Mouse (Mus musculus): ENCODE results near the gene Hamp.

Gene Hamp

DNA sequence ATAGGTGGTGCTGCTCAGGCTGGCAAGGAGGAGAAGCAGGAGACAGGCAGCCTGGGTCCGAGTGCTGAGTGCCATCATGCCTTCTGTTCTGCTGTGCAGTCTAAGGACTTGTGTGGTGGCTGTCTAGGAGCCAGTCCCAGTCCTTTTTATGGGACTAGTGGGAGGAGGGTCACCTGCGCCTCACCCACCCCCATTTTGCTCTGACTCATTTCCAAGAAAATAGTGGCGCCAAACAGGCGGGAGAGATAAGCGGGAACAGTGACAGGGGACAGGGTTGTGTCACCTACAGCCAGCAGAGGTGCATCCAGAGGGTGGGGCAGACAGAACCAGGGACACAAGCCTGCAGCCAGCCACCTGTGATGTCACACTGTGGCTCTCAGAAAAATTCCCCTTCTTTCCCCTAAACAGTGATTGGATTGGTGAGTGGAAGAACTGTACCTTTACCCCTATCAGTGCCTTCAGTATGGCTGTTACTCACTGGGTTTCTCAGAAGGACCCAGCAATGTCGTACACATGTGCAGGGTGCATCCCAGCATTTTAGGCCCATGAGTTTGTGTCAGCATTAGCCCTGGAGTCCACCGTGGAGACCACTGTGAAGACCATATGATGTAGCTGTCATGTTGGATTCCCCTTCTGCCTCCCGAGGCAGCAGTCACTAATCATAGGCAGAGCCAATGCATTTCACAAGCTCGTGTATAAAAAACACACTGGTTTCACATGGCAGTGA is at the start of gene Hamp:
Gene Hamp (minus strand): TSS at position 124 of the 727 bp plus-strand sequence.
- DNase-seq (ENCODE audit: low spot score), result no peak

DNA sequence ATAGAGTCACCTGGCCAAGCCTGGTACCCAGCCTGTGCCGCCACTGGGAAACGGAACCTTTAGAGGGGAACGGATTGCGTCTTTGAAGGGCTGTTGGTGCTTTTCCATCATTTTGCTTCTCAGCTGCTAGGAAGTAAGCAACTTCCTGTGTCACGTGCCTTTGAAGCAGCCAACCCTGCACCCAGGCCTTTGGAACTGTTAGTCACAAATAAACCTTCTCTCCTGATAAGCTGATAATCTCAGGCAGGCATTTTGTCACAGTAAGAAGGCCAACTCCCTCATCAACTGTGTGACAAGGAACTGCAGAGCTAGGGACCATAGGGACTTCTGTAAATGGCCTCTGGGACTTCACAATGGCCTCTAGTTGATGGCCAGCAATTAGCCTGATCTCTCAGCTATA is 48.3 kb upstream of the Hamp start:
- DNase-seq (ENCODE audit: low spot score), result no peak

DNA sequence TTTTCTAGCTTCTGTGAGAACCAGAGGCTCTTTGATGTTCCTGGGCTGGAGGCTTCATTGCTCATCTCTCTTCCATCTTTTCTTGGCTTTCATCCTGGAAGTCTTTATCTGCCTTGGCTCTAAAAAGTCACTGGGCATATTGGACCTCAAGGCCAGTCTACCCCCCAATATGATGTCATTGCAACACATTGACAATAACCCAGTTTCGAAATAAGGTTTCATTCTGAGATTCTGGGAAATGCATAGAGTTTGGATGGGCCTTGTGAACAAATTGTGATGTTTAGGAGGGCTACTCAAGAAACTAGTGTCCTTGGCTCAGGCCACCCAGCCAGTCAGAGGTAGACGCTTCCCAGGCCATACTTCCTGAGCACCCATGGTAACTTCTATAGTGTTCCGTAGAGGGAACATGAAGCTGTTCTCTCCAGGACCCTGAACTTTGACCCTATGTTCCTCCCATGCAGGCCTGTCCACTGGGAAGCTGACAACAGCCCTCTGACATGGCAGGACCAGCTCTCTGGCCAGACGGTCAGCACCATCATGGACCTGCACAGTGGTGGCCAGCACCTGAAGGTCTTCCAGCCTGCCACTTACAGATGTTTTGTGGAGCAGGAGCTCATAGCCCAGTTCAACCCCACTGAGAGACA is 44.8 kb upstream of the Hamp start:
- DNase-seq (ENCODE audit: low spot score), result no peak

DNA sequence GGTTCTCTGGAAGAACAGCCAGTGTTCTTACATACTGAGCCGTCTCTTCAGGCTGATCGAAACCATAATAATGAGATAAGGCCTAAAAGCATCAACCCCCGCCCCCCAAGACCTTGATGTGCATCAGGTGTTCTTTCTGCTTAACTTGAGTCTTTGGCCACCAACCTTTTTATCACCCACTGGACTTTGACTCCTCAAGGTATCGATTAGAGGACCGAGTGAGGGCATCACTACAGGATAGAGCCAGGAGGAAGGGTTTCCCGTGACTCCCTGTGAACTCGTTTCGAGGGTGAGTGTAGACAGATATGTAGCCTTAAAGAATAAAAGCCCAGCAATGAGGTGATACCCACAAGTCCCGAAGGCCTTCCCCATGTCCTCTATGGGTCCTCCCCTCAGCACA is 41.5 kb upstream of the Hamp start:
- no peak for DNase-seq (ENCODE audit: low spot score)

DNA sequence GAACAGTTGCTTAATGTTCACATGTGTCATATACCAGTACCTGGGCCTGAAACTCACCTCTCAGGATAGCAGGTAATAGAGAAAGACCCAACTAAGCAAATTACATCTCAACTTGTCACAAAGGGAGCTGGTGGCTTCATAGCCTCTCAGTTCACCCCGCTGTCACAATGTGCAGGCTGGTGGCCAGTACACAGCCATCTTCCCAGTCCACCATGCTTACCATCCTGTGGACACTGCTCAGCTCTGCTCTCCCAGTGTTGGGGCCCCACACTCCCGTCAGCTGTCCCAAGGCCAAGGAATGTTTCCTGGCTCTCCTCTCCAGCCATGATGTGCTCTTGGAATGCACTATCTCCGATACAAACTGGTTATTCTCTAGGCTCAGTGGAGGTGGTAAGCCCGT is 37.9 kb upstream of the Hamp start:
- no peak for DNase-seq (ENCODE audit: low spot score)

DNA sequence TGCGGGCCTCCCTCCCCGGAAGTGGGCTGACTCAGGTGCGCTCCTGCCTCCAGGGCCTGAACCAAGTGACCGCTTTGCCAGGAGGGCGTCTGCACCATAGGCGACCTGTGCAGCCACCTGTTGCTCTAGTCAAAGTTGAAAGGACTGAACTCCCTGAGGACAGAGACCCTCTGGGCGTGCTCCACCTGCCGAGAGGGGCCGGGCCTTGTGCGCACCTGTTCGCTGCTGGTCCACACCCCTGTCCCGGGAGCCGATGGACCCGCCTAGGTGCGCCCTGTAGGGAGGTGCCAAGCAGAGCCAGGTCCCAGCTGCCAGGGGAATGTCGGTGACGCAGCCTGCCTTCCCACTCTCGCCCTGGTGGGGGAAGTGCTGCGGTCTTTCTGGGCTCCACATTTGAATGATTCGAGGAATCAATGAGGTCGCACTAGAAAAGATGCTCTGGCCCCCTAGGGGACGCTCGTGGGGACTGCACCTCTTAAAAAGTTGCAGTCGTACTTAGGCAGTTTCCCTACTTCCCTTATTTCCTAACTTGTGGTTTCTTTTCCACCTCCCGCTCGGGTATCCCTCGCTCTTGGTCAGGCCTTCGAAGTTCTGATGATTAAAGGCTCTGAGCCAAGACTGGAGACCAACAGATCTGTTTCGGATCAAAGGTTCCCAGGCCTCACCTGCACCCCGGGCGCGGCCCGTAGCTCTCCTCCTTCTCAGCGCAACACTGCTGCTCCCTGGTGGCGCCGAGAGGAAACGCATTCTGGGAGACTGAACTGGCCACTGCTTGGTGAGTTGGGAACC is 29.9 kb upstream of the Hamp start, which contains the start of gene Fam187b:
Gene Fam187b (plus strand): TSS at position 290 of the 789 bp plus-strand sequence.
- peak; percentile 95 for DNase-seq (ENCODE audit: low spot score)

DNA sequence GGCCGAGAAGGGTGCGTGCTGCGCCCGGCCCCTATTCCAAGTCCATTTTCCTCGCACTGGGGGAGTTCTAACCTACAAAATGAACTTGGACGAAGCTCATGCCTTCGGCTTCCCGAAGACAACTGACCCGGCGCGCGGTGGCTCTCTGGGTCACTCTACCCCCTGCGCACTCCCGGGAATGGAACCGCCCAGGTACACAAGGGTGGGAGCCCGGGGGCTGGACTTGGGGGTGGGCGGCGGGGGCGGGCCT is 29.3 kb upstream of the Hamp start, which contains the start of gene Lsr:
Gene Lsr (minus strand): TSS at position 214 of the 250 bp plus-strand sequence.
- no peak for DNase-seq (ENCODE audit: low spot score)

DNA sequence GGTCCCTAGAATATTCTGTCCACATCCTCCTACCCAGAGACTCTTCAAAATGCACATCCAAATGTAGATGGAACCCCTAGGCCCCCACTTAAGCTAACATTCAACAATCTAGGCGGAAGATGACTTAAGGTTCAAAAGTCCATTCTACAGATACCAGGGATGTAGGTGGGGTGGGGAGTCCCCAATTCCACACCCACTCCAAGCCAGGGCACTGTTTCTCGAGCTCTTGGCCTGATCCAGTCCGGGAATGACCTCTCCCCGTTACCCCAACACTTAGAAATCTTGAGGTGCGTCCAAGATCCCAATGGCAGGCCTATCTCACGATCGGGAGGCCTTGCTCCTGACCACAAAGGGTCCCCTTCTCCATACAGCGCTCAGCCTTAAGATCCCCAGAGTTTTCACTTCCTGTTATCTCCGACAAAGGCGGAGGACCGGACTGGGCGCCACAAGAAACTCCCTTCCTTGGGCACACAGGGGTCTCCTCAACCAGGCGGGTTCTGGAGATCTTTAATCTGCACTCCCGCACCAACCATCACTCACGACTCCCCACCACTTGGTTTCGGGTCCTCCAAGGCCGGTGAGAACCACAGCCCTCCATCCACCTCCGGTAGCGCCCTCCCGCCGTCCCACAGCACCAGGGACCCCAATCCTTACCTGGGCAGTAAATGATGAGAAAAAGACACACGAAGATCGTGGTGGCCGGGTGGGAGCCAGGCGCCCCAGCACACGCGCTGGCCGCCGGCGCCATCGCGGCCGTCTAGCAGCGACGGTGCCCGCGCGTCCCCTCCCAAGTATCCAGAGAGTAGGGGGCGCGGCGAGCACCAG is 28.8 kb upstream of the Hamp start:
- DNase-seq (ENCODE audit: low spot score), result no peak

DNA sequence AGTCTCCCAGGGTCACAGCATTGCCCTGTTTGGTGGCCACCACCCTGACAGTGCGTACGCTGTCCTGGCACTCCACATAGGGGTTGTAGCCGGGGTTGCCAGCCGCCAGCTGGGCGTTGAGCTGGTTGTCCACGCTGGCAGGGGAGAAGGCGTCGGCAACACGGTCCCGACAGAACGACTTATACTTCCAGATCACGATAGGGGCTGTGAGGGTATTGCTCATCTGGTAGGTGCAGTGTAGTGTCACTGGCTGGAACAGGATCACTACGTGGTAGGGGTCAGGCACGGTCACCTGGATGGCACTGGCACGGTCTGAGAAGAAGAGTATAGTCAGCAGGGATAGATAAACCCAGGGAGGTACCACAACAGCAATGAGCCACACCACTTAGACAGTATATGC is 28.1 kb upstream of the Hamp start:
- DNase-seq (ENCODE audit: low spot score), result no peak

DNA sequence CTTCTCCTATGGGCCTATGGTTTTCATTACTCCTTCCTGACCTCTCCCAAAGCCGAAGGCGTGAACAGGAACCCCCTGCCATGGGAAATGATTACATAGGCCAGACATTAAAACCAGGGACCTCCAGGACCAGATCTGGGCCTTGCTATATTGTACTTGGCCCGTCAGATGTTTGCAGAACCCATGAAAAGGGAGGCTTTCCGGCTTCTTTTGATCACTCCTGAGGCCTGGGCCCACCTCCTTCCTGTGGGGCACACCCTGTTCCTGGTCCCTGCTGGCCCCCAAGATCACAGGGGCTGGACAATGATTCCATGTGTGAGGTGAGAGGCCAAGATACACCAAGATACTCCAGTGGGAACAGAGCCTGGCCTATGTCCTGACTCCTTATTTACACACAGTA is 25.3 kb upstream of the Hamp start:
- DNase-seq (ENCODE audit: low spot score), result no peak

DNA sequence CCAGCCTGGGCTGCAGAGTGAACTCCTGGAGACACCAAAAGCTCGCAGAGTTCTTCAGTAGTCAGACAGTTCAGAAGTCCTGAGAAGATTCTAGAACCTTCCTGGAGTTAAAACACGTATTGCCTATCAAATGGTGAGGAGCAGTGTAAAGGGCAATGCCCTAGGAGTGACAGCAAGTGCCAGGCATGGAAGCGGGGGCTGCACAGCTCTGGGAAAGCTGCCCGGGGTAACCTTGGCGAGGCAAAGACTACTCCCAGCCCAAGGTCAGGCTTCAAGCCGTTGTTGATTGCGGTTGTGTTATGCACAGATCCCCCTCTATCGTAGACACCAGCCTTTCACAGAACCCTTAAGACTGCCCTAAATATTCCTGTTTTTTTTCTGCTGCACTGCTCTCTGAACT is 24.8 kb upstream of the Hamp start:
- peak; percentile 86 for DNase-seq (ENCODE audit: low spot score)

DNA sequence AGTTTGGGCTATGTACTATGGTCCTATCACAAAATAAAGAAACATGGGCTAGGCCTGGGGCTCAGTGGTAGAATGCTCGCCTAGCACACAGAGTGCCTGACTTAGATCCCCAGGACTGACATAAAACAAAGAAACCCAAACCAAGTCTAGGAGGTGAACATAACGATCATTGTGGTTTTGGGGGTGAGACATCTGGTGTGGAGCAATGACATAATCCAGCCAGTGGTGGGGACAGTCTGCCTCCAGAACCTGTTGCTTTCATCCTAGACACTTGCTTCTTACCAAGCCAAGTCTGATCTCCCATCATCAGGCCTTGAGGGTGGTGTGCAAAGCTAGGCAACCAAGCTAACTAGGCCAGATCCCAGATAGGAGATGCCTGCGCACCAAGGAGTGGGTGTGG is 22.8 kb upstream of the Hamp start:
- no peak for DNase-seq (ENCODE audit: low spot score)

DNA sequence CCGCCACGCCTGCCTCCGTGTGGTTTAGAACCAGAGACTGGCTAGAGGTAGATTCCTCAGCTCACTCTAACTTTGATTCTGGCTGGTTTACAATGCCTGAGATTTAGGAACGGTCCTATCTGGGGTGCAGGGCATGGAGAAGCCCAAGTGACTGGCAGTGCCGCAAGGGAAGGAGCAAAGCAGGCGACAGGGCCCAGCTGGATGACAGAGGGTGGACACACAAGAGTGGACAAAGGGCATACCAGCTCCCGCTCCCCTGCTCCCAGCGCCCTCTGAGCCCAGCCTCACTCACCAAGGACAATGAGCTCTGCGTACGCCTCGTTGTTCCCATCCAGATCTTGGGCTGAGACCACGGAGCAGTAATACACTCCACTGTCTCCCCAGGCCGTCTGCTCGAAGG is 21.8 kb upstream of the Hamp start:
- no peak for DNase-seq (ENCODE audit: low spot score)

DNA sequence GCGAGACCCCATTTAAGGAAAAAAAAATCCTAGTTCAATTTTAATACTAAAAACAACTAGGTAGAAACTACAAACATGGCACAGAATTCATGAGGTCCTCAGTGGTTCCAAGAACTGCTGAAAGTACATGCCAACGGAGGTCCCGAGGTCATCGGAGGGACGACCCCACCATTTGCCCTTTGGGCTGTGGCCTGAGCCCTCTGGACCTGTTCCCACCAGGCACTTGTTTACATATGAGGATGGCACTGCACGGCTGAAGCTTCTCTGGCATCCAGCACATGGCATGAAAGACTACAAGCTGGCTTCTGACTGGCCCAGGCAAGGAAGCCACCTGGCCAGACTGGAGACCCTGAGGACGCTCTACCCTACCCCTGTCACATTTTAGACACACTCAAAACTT is 20.5 kb upstream of the Hamp start:
- no peak for DNase-seq (ENCODE audit: low spot score)

DNA sequence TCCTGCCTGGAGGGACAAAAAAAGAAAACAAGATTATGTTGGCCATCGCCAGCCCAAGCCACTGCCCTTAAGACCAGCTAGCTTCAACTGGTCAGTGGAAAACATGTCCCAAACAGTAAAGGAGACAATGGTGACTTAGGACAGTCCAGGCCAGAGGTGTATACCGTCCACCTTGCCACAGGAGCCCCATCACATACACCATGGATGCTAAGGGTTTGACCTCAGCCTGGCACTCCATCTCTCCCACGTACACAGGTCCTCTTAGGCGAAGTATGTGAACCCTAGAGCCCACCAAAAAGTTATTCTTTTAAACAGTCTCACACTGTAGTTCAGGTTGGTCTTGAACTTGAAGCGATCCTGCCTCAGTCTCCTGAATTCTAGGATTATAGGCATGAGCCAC is 19.0 kb upstream of the Hamp start:
- DNase-seq (ENCODE audit: low spot score), result no peak

DNA sequence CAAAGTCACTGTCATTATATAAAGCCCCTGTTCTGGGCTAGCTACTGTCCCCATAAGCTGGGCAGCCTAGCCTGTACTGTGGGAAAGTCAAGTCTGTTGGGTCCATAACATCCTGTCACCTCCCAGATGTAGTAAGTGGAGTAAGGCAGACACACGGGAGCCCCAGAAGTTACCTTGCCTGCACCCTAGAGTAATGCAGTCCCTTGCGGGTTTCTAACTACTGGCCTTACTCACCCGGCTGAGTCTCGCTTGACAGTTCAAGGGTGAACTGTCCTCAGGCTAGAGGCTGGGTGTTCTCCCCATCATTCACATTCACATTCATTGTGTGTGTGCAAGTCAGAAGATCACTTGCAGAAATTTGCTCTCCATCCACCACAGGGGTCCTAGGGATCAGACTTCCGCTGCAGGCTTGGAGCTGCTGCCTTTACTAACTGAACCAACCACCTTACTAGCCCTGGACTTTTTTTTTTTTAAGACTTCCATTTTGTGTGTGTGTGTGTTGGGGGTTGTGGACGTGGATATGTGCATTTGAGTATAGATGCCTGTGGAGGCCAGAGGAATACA is 16.0 kb upstream of the Hamp start:
- DNase-seq (ENCODE audit: low spot score), result no peak

DNA sequence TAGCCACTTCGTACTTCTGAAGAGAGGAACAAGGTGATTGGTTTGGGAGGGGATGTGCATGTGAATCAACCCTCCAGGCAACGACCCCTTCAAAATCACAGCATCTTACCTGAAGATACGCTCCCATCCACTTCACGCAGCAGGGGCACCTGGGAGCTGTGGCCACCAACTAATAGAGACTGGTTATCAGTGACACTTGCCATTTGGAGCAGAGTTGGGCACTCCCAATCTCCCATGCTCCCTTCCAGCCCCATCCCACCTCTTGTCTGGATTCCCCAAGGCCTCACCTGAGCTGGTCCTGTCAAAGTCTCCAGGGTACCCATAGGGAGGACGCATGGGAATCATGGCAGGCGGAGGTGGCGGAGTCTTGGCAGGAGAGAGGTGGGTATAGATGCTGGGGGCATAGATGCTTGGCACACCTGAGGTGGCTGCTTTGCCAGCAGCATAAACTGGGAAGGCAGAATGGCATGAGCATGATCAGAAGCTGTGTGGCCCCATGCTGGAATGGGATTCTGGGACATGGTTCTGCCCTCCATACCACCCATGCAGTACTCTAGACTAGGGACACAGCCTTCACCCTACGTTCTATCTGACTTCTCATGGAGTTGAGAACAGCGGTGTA is 15.1 kb upstream of the Hamp start:
- no peak for DNase-seq (ENCODE audit: low spot score)

DNA sequence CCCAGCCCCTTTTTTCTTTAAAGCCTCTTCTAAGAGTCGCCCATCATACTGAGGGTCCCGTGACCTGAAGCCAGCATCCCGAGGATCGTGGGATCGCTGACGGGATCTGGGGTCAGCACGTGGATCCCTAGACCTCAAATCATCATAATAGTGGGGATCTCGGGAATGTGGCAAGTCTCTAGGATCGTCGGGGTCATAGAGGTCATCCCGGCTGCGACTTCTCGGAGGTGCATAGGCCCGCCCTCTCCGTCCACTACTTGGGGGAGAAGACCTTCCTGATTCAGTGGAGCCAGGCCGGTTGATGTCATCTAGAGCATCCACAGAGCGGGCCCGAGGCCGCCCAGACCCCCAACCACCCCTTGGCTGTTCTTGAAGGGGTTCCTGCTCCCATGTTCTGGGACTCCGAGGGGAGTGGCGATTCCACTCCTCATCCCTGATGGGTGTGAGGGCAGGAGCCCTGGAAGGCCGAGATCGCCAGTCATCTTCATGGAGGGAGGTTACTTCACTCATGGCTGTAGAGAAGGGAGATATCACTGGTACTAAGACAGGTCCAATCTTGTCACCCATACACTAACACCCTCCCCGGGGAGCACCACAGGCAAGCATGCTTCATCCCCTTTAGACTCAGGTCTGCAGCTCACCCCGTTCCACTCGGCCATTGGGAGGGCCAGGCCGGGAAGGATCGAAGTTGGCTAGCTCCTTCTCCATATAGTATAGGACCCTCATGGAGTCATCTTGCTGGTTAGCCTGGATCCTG is 14.5 kb upstream of the Hamp start:
- DNase-seq (ENCODE audit: low spot score), result no peak

DNA sequence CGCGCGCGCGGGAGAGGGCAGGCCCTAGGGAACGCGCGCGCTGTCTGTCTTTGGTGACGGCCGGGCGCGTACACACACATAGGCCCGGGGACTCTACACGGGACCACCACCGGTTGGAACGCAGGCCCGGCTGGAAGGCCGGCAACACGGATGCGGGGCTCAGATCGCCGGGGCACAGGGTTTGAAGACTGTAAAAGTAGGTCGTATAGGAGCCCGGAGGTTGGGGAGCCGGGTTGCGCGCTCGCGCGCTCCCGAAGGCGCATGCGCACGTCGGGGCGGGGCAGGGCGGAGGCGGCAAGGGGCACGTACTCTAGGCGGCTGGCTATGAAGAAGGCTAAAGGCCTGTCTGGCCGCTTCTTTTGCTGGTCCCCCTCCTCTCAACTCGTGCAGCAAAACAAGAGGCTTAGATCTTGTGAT is 13.5 kb upstream of the Hamp start:
- peak; percentile 95 for DNase-seq (ENCODE audit: low spot score)

DNA sequence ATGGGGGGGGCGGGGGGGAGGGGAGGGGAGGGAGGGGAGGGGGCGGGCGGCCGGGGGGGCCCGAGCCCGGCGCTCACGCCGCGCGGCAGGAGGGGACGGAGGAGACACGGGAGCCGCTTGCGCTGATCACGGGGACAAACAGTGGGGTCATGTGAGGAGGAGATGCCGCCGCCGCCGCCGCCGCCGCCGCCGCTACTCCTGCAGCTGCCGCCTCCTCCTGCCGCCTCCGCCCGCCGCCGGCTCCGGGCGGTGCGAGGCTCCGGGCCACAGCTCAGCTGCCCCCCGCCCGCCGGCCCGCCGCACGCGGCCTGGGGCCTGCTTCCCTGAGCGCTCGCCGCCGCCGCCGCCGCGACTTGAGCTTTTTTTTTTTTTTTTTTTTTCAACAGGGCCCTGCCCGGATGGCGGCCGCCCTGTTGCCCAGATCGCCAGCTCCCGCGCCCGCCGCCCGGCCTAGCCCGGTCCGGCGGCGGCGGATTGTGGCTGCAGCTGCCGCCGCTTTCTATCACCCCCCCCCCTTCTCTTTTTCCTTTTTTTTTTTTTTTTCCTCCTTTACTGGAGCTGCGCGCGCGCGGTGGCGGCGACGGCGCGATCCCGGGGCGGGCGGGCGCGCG is 13.0 kb upstream of the Hamp start, which contains the start of gene Usf2:
Gene Usf2 (minus strand): TSS at position 48 of the 611 bp plus-strand sequence.
- peak; percentile 84 for DNase-seq (ENCODE audit: low spot score)
